Mouse (Mus musculus) lung, postnatal 0 days (tissue): ENCODE measurements at regions not wholly inside any gene's neighbourhood (a gene's known extent, or its start where the extent isn't known, plus 50 kb on each side); places are given as distances from the start of the nearest gene placed in this dataset.

Experiments
- ATAC-seq: fragments of 200-750 bp; cut with Nextera tagmentation; 2 replicates; pipeline ENCODE4 v1.8.0; 2017; ENCODE audit warnings: moderate library complexity
- DNase-seq: peaks from one replicate; pipeline ENCODE4 v3.0.0-alpha.2; 2016; ENCODE audit warnings: low spot score
- H3K27ac ChIP-seq: fragments of 300-500 bp; sonication (generic); 2 replicates; pipeline ENCODE4 v1.5.1; 2014; ENCODE audit warnings: antibody characterized with exemption, mild to moderate bottlenecking, low read length, mixed read lengths
- H3K27me3 ChIP-seq: fragments of 300-500 bp; sonication (generic); replicated peaks from 2 replicates; pipeline ENCODE4 v1.6.1; 2014; ENCODE audit warnings: low read length, mixed read lengths; ENCODE audit not compliant: insufficient read depth
- H3K36me3 ChIP-seq: fragments of 300-500 bp; sonication (generic); 2 replicates; pipeline ENCODE4 v1.6.1; 2014; ENCODE audit warnings: low read length, mixed read lengths; ENCODE audit not compliant: insufficient read depth
- H3K4me1 ChIP-seq: fragments of 300-500 bp; sonication (generic); 2 replicates; pipeline ENCODE4 v1.6.1; 2014; ENCODE audit warnings: antibody characterized with exemption, low read depth, low read length, mixed read lengths; ENCODE audit not compliant: insufficient read depth
- H3K4me2 ChIP-seq: fragments of 300-500 bp; sonication (generic); replicated peaks from 2 replicates; pipeline ENCODE4 v1.6.1; 2014; ENCODE audit warnings: low read depth, mild to moderate bottlenecking, low read length, moderate library complexity, mixed read lengths
- H3K4me3 ChIP-seq: fragments of 300-500 bp; sonication (generic); 2 replicates; pipeline ENCODE4 v1.5.1; 2014; ENCODE audit warnings: low read depth, low read length
- H3K9ac ChIP-seq: fragments of 300-500 bp; sonication (generic); replicated peaks from 2 replicates; pipeline ENCODE4 v1.6.1; 2014; ENCODE audit warnings: low read depth, mild to moderate bottlenecking
- H3K9me3 ChIP-seq: fragments of 300-500 bp; sonication (generic); 2 replicates; pipeline ENCODE4 v1.6.1; 2016; ENCODE audit warnings: low read length, mixed read lengths
- CTCF ChIP-seq: IDR thresholded peaks from 2 replicates; pipeline ENCODE4 v1.5.1; 2016; ENCODE audit warnings: antibody characterized with exemption, mild to moderate bottlenecking
- EP300 ChIP-seq: IDR thresholded peaks from 2 replicates; pipeline ENCODE4 v1.6.1; 2016; ENCODE audit warnings: antibody characterized with exemption, mild to moderate bottlenecking, control low read depth
- WGBS: fragments of 180-500 bp; shearing (Covaris S2); extraction: QIAGEN DNeasy Blood & Tissue Kit; methylation state at CpG from one replicate; pipeline ENCODE4 v1.1.7; 2014; 5-methylcytosine and 5-hydroxymethylcytosine counted together

- Histone ChIP-seq H3K9me3 (no peaks in the 10 kb centered on the region), H3K36me3 (no peaks in the 10 kb centered on the region), H3K4me1 (peaks cover 3% of the 10 kb centered on the region; the same call in 1 of the 2 replicates), H3K27ac (no peak overlapping the region), H3K4me2 (no peak overlapping the region), H3K27me3 (no peaks in the 10 kb centered on the region), H3K9ac (no peak overlapping the region), H3K4me3 (no peak overlapping the region)
- WGBS = 82% methylated on average over 3 of the region's 3 CpGs
- ATAC-seq (no peak), DNase-seq (no peak)
- TF ChIP-seq EP300 = no peak
- TF ChIP-seq CTCF = no peak
Measured at GRCm38 (mm10) chr10:120648741-120649140, 172.5 kb upstream of the Hmga2 start.

GRCm38 (mm10) chr10:120648031-120648430, 171.8 kb upstream of the Hmga2 start:
- WGBS = 79% methylated on average over 7 of the region's 7 CpGs
- no peak for TF ChIP-seq CTCF

DNA sequence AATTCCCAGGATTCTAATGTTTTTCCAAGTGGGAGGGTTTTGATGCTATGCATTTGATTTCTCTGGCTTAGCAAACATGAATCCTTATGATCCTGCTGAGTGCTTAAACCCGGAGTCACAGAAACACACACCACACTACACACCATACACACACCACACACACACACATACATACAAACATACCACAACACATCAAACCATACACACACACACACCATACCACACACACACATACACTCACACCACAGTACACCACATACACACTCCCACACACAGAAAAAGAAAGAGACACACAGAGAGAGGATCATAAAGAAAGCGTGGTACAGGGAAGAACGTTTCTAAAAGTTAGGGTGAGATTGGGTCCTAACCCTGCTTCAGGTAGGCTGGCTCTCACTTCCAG, 171.1 kb upstream of the Hmga2 start:
- Histone ChIP-seq H3K36me3 (no peaks in the 10 kb centered on the region), H3K4me1 (peaks cover 3% of the 10 kb centered on the region; the same call in 1 of the 2 replicates), H3K4me3 (no peak overlapping the region), H3K27ac (no peak overlapping the region), H3K9me3 (no peaks in the 10 kb centered on the region), H3K4me2 (peak overlapping the region; percentile 29; the same call in 1 of the 2 replicates), H3K27me3 (no peaks in the 10 kb centered on the region), H3K9ac (no peak overlapping the region)
- 46% methylated on average over 3 of the region's 3 CpGs for WGBS
- no peak for ATAC-seq
- no peak for DNase-seq
- TF ChIP-seq EP300 = no peak
- no peak for TF ChIP-seq CTCF

More at GRCm38 (mm10) chr10:120648031-120648430, 171.8 kb upstream of the Hmga2 start:
- Histone ChIP-seq H3K27ac (no peak overlapping the region), H3K4me1 (peaks cover 3% of the 10 kb centered on the region; the same call in 1 of the 2 replicates), H3K9ac (no peak overlapping the region), H3K4me3 (no peak overlapping the region), H3K36me3 (no peaks in the 10 kb centered on the region), H3K27me3 (no peaks in the 10 kb centered on the region), H3K9me3 (no peaks in the 10 kb centered on the region), H3K4me2 (no peak overlapping the region)
- ATAC-seq (no peak), DNase-seq (no peak)

DNA sequence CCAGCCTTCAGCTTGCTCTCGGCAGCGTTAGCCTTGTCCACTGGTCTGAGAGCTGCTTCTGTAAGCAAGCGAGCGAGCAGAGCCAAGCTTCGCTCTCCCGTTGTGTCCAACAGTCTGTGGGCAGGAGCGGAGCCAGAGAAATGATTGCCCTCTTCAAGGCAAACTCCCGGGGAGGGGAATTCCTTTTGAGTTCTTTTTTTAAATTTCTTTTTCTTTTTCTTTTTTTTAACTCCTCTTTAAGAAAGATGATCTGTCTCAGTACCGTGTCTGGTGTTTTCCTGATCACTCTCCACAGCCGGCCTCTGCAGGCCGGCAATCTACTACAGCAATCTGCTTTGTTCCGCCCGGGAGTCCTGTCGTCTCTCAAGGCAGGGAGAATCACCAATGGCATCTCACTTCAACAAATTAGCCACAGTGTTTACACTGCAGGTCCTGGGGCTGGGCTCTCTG, 170.6 kb upstream of the Hmga2 start:
- DNase-seq (peak; percentile 44), ATAC-seq (peak; percentile 49; the same call in 1 of the 2 replicates)
- Histone ChIP-seq H3K36me3 (no peaks in the 10 kb centered on the region), H3K4me3 (no peak overlapping the region), H3K9ac (no peak overlapping the region), H3K27me3 (no peaks in the 10 kb centered on the region), H3K9me3 (no peaks in the 10 kb centered on the region), H3K4me2 (peak overlapping the region; percentile 29; the same call in 1 of the 2 replicates), H3K4me1 (peaks cover 3% of the 10 kb centered on the region; the same call in 1 of the 2 replicates), H3K27ac (no peak overlapping the region)
- WGBS = 13% methylated on average over 14 of the region's 14 CpGs
- TF ChIP-seq EP300 = no peak

- Histone ChIP-seq H3K9me3 (no peaks in the 10 kb centered on the region), H3K4me1 (no peaks in the 10 kb centered on the region), H3K27me3 (no peaks in the 10 kb centered on the region), H3K27ac (no peak overlapping the region), H3K9ac (no peak overlapping the region), H3K4me2 (no peak overlapping the region), H3K36me3 (no peaks in the 10 kb centered on the region), H3K4me3 (no peak overlapping the region)
- 38% methylated on average over 5 of the region's 5 CpGs for WGBS
- ATAC-seq = no peak
- DNase-seq = no peak
- TF ChIP-seq CTCF (no peak), EP300 (no peak)
Measured at GRCm38 (mm10) chr10:120640847-120641246, 164.6 kb upstream of the Hmga2 start.

DNA sequence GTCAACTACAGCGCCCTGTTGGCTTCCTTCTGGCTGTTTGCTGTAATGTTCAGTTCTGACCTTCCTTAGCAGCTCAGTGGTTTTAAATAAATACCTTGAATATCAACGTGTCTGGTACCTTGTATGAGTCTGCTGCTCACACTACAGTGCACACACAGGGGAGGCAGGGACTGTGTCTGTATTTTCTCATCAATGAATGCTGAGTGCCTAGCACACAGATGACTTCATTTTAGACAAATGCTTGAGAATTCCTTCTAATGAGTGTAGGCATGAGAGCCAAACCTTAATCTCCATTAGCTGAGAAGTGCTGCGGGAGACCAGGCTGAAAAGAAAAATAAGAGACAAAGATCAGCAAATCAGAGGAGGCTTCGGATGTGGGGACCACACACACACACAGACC, 162.0 kb upstream of the Hmga2 start:
- Histone ChIP-seq H3K4me2 (no peak overlapping the region), H3K27ac (no peak overlapping the region), H3K9ac (no peak overlapping the region), H3K27me3 (no peaks in the 10 kb centered on the region), H3K36me3 (no peaks in the 10 kb centered on the region), H3K4me1 (no peaks in the 10 kb centered on the region), H3K9me3 (no peaks in the 10 kb centered on the region), H3K4me3 (no peak overlapping the region)
- TF ChIP-seq EP300 (no peak), CTCF (no peak)
- WGBS = 48% methylated on average over 4 of the region's 4 CpGs
- DNase-seq = no peak
- ATAC-seq = no peak
